Comparison of ENCODE assay signal across 29 mouse cellular contexts in the genomic region with DNA sequence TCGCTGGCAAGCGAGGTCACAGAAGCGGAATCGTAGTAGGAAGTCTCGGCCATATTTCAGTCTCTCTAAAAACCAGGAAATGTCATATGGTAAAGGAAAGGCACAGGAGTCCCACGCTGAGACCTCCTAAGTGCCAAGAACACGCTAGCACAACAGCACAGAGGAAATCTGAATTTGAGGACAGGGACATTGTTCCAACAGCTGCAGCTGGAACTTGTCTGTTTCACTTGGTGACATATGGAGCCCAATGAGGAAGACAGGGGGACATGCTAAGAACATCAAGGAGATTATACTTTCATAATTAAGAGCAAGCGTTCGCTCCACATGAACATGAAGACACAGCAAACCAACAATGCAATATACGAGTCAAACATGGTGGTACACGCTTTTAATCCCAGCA. TPM values are rescaled to one million over a fixed set of nuclear protein-coding genes. Genes with fewer than 3 reads are reported as not detected.
"Had no signal": no experiment of that assay in that cellular context is flagged by ENCODE, and none has a peak within 500 bp of the region (broad histone marks: within the 10 kb centered on the region; RNA-seq: fewer than 3 reads in every experiment).

No protein-coding gene starts in this region.

- ATAC-seq: forebrain, postnatal 0 days; hindbrain, embryonic 16.5 days; inflammation-experienced regulatory T-cells, adult 6 months; intestine, embryonic 15.5 days; intestine, postnatal 0 days had no signal

- DNase-seq: forebrain, postnatal 0 days; gastrocnemius, adult 2 months; gastrocnemius, postnatal 10 days; gastrocnemius, postnatal 25 days; heart, adult 18-20 months; heart, postnatal 10 days; heart, postnatal 4 days; kidney, adult 18-20 months; kidney, adult 8-10 months; kidney, postnatal 10 days; kidney, postnatal 4 days had no signal

- H3K36me3 ChIP-seq: intestine, embryonic 15.5 days had no signal

- H3K4me1 ChIP-seq: intestine, embryonic 15.5 days; limb, embryonic 10.5 days had no signal

- H3K9ac ChIP-seq: forebrain, postnatal 0 days; heart, embryonic 12.5 days; hindbrain, embryonic 12.5 days; hindbrain, embryonic 14.5 days; intestine, embryonic 15.5 days; limb, embryonic 12.5 days had no signal

- H3K27ac ChIP-seq: gastrocnemius, adult 2 months; heart, embryonic 10.5 days; hindbrain, embryonic 10.5 days; hindbrain, embryonic 12.5 days; hindbrain, embryonic 14.5 days; intestine, embryonic 15.5 days; layer of hippocampus, adult 2 months; left cerebral cortex, adult 2 months; limb, embryonic 10.5 days; limb, embryonic 12.5 days had no signal

- H3K4me3 ChIP-seq: gastrocnemius, adult 2 months; heart, embryonic 10.5 days; heart, embryonic 12.5 days; hindbrain, embryonic 10.5 days; hindbrain, embryonic 12.5 days; intestine, embryonic 15.5 days; layer of hippocampus, adult 2 months; left cerebral cortex, adult 2 months; limb, embryonic 10.5 days; limb, embryonic 12.5 days had no signal

- H3K4me2 ChIP-seq: heart, embryonic 12.5 days; hindbrain, embryonic 12.5 days; hindbrain, embryonic 14.5 days; intestine, embryonic 15.5 days; limb, embryonic 12.5 days had no signal

- H3K27me3 ChIP-seq: heart, embryonic 12.5 days; hindbrain, embryonic 12.5 days; intestine, embryonic 15.5 days; limb, embryonic 12.5 days had no signal

- H3K9me3 ChIP-seq: heart, embryonic 10.5 days; heart, embryonic 12.5 days; hindbrain, embryonic 10.5 days; hindbrain, embryonic 12.5 days; intestine, embryonic 15.5 days; limb, embryonic 10.5 days; limb, embryonic 12.5 days had no signal

RNA-seq across cellular contexts. Expression of gene Lrrc74a, which starts 17.2 kb away (rescaled TPM):
- polyA plus RNA-seq: forebrain, postnatal 0 days; heart, embryonic 10.5 days; heart, embryonic 12.5 days; heart, embryonic 14.5 days; heart, embryonic 16.5 days; hindbrain, embryonic 10.5 days; hindbrain, embryonic 12.5 days; hindbrain, embryonic 14.5 days; hindbrain, embryonic 16.5 days; inflammation-experienced regulatory T-cells, adult 6 months; intestine, embryonic 15.5 days; intestine, postnatal 0 days; kidney, embryonic 14.5 days; kidney, embryonic 16.5 days; limb, embryonic 10.5 days; limb, embryonic 12.5 days; limb, embryonic 14.5 days had no signal
